Mouse (Mus musculus) natural killer cell, adult 2 months (primary cell): ENCODE data around the gene Camkk1.

Source experiments
- DNase-seq, 2 experiments: peaks; one replicate each; pipeline ENCODE4 v3.0.0; 2022; ENCODE audit warnings: low spot score in 2 of 2

Camkk1 gene

DNA sequence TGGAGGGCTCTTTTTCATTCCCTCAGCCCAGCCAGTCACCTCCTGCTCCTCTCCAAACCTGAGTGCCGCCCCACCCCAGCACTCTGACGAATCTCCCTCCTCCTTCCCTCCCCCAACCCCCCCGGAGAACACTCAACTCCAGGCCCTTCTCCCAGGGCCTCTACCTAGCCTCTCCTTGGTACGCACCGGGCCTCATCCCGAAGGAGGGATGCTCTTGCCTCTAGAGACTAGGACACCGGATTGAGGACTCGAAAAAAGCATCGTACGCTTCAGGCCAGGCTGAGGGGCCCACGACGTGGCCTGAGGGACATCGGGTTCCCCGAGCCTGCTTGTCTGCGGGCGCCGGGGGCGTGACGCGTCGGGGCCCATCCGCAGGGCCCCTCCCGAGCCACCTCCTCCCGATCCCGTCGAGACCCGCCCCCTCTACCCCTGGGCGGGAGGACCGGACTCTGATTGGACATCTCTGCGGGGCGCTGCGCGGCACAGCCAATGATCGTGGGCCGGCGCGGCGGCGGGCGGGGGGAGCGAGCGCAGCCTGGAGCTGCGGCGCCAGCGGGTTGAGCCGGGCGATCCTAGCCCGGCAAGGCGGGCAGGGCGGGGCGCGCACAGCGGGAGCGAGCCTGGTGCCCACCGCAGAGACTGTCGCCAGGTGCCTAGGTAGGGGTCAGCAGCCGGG, at the start of gene Camkk1:
Camkk1 (plus strand) TSS at position 538 of the 676 bp plus-strand sequence.
- peak; percentile 82 to 86 for DNase-seq

DNA sequence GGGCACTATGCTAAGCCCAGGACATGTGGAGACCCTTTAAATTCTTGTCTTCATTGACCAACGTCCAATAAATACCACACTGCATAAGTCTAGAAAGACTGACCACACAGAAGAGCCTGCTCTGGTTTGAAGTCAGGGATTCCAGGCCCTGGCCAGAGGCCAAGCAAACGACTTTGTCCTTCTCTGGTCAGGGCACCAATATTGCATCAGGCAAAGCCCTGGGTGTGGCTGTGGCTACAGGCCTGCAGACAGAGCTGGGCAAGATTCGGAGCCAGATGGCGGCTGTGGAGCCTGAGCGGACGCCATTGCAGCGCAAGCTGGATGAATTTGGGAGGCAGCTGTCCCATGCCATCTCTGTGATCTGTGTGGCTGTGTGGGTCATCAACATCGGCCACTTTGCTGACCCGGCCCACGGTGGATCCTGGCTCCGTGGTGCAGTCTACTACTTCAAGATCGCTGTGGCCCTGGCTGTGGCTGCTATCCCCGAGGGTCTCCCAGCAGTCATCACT, 43.8 kb upstream of the Camkk1 start:
- no peak for DNase-seq

GRCm38 (mm10) chr11:72982516-72982915, 36.3 kb upstream of the Camkk1 start:
- DNase-seq = no peak

DNA sequence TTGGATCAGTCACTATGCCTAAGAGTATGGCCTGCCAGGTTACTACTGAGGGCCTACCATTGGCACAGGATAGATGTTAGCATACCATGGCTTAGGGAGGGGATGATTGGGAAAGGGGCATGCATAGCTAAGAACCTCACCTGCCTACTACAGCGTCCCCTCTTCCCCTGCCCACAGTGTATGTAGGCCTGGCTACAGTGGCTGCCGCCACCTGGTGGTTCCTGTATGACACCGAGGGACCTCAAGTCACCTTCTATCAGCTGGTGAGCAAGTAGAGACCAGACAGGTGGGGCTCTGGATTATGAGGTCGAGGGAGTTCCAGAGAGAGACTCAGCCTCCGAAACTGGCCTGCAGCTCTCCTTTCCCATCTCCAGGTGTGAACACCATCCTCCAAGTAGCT, 35.5 kb upstream of the Camkk1 start:
- DNase-seq = no peak

GRCm38 (mm10) chr11:72986745-72987144, 32.1 kb upstream of the Camkk1 start:
- peak in 1 of 2 experiments; percentile 16 for DNase-seq

- no peak for DNase-seq
These were observed 31.6 kb upstream of the Camkk1 start for GRCm38 (mm10) chr11:72987234-72987633.

DNA sequence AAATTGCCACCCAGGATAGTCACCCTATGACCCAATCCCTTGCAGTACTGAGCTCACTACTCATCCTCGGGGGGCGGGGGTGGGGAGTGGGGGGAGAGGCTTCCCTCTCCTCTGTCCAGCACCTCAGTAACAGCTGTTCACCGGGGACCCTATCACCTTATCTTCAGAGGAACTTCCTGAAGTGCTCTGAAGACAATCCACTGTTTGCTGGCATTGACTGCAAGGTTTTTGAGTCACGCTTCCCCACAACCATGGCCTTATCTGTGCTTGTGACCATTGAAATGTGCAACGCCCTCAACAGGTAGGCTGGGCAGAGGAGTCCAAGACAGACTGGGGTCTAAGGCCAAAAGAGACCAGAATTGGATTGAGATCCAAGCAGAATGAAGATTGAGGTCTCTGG, 31.0 kb upstream of the Camkk1 start:
- no peak for DNase-seq

GRCm38 (mm10) chr11:72989044-72989443, 29.8 kb upstream of the Camkk1 start:
- no peak for DNase-seq

- no peak for DNase-seq
These were observed 28.1 kb upstream of the Camkk1 start for GRCm38 (mm10) chr11:72990688-72991087.

GRCm38 (mm10) chr11:72991961-72992360, 26.8 kb upstream of the Camkk1 start:
- DNase-seq = no peak

DNA sequence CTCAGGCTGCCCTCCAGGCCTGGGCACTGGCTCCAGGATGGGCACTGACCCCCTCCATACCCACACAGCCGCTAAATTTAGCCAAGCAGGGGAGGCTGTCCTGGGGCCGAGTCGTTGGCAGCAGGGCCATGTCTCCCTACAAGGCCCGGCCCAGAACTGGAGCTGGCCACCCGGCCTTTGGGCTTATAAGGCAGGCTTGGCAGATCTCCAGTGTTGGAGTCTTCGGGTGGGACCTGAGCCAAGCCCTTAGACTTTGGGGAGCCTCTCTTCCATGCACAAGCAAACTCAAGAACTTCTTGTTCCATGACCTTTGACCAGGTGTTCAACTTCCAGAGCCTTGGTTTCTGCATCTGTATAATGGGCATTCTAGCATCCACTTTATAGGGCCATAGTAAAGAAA, 22.5 kb upstream of the Camkk1 start:
- DNase-seq = no peak

DNA sequence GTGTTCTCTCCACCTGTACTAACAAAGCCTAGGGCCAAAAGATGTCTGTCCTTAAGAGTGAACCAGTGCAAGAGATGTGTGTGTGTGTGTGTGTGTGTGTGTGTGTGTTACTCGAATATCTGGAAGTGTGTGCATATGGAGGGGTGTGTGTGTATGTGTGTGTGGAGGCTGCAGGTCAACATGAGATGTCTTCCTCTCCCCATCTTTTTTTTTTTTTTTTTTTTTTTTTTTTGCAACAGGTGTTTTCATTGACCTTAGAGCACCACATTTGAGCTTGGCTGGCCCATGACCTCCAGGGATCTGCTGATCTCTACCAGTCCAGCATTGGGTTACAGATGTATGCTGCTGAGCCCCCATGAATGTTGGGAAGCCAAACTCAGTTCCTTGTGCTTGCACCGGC, 22.0 kb upstream of the Camkk1 start:
- DNase-seq = no peak

DNA sequence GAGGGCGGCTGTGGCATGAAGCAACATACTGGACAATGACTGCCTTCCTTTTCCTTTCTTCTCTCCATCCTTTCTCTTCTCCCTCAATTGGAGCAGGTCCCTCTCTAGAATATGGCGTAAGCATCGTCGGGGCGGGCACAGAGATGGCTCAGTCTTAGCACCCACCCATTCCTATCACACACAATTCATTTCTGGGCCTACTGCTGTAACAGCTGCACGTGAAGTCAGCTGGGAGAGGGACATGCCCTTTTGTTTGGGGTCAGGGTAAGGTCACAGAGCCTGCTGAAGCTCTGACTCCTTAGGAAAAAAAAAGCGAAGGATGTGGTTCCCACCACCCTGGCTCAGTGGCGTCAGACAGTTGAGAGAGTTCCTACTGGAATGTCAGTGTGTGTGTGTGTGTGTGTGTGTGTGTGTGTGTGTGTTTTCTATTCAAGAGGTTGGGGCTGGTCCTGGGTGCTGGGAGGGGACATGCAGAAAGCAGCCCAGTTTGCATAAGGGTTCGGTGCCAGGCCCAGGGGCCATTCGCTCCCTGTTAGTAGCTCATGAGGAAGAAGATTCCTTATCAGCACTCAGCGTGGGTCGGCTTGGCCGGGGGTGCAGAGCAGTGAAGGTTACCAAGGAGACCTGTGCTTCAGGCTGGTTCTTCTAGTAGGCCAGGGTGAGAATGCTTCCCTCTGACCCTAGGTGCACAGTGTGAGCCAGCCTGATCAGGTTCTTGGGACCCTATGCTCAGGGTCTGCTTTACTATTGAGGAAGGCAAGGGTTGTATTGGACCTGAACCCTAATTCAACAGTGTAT, 21.1 kb upstream of the Camkk1 start:
- DNase-seq = no peak

- DNase-seq = peak; percentile 47 to 62
These were observed 20.0 kb upstream of the Camkk1 start, which contains the start of gene P2rx1 for GRCm38 (mm10) chr11:72998771-72999170. Gene P2rx1 (plus strand): TSS chr11:72999103.

GRCm38 (mm10) chr11:73001029-73001428, 17.8 kb upstream of the Camkk1 start:
- DNase-seq = peak; percentile 46 to 69

GRCm38 (mm10) chr11:73006377-73006776, 12.4 kb upstream of the Camkk1 start:
- DNase-seq = peak; percentile 38 to 58

DNA sequence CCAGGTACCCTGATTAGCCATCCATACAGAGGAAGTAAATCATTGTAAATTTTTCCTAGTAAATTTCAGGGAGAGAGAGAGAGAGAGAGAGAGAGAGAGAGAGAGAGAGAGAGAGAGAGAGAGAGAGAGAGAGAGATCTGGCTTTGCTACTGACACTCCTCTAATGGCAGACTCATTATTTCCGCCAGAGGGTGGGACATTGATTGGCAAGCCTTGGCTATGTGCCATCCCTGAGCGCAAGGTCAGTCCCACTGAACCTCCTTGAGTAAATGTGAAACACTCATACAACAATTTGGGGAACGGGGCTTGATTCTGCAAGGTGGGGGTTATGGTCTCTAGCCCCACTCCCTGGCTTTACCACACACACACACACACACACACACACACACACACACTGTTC, 11.7 kb upstream of the Camkk1 start:
- DNase-seq = no peak

DNA sequence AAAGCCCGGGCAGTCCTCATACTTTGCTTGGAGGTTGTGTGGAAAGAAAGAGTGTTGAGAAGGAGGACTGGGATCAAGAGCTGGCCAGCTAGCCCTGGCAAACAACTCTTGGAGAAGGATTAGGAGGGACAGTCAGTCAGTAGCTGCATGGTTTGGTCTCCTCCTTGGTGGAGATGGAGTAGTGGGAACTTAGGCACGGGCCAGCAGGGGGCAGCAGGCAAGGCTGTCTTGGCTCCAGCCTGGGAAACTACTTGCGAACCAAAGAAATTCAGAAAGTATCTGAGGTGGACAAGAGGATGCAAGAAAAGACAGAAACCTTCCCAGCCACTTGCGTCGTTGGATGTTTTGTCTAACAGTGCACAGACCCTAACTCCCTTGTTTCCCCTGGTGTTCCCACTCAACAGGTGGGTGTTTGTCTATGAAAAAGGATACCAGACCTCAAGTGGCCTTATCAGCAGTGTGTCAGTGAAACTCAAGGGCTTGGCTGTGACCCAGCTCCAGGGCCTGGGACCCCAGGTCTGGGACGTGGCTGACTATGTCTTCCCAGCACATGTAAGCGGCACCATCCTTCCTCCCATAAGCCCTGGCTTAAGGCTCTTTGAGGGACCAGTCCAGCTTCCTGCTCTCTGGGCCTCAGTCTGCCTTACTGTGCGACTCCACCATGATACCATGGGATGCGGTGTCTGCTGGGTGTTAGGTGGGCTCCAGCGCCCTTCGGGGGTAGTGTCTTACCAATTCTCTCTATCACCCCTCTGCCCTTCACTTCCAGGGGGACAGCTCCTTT, 10.9 kb upstream of the Camkk1 start:
- peak; percentile 22 to 61 for DNase-seq

DNA sequence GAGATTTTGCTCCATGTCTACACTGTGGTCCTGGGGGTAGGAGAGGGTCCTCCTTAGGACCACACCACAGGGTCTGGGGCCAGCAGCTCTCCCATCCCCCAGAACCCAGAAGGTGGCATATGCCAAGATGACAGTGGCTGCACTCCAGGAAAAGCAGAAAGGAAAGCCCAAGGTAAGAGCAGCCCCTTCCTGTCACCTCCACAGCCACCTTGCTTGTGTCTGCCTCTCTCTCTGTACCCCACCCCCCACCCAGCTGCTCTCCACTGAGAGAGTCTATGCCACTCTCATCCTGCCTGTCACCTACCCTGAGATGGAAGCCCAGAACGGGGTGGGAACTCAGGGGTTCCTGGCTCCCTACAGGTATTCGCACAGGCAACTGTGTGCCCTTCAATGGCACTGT, 10.0 kb upstream of the Camkk1 start:
- no peak for DNase-seq

- DNase-seq = no peak
These were observed 9.1 kb upstream of the Camkk1 start for GRCm38 (mm10) chr11:73009531-73010274.

- no peak for DNase-seq
These were observed 4.8 kb upstream of the Camkk1 start for GRCm38 (mm10) chr11:73013981-73014380.
